Mouse (Mus musculus): ENCODE data around the gene Acsl1.

Gene Acsl1

GRCm38 (mm10) chr8:46504196-46504595 lies 33.4 kb downstream of the Acsl1 start:
- DNase-seq (ENCODE audit: low spot score in 2 of 2) = no peak

DNA sequence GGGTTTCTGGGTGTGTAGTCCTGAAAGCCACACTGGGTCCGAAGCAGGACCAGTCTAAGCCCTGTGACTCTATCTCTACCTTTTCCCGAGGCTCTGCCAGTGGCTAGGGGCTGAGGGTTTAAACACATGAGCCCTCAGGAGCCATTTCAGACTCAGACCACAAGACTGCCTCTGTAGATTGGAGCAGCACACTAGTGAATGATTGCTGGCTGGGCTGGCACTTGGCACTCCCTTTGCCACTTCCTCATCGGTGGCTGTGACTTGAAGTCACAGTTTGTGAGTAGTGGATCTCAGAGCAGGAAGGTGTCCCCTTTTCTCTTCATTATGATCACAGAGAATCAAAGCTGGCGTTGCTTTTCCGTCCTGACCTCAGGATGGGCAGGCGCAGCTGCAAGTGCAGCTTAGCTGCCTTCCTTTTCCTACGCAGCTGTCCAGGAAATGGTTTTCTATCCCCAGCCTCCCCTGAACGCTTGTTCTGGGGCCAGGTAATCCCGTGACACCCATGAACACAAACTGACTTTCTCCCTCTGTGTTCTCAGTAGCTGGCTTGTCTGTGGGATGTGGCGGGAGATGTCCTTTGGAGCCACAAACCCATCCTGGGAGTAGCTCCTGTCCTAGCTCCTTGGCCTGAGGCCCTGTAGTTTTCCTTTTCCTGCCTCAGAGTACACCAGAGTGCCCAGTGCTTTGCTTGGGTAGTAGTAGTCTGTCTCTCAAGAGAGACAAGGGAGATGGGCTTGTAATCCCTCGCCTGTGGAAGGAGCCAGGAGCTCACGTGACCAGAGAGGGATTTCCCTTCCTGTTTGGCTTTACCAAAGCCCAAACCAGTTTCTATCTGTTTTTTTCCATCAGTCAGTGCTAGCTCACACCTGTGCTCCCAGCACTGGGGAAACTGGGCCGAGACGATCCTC lies 37.9 kb downstream of the Acsl1 start:
- no peak for DNase-seq (ENCODE audit: low spot score in 2 of 2)

DNA sequence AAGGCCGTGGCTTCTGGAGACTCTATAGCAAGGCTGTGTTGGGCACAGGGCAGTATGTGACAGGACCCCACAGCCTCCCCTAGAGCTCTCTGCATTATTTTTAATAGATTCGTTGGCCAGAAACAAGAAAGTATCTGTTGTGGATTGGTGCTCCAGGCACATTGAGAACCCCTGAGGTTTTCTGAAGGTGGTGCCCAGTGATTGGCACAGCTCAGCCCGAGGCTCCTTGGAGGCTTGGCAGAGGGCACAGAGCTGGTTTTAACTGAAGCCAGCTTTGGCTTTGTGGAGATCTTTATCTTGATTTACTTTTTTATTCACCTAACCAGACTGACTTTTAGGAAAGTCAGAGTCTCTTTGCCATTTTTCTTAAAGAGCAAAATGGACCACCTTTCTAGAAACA lies 38.6 kb downstream of the Acsl1 start:
- no peak for DNase-seq (ENCODE audit: low spot score in 2 of 2)

DNA sequence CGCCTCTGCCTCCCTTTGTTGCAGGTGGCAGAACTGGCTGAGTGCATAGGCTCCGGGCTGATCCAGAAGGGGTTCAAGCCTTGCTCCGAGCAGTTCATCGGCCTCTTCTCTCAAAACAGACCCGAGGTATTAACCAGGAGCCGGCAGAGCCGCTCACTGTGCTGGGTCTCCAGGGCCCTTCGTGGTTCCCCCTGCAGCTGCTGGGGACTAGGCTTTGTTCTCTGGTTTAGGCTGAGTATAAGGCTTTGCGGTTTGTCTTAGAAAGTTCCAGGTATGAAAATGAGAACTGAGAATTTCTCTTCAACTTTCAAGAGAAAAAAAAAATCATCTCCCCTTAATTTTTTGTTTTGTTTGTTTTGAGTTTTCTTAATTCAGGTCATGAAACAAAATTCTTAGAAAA lies 40.5 kb downstream of the Acsl1 start:
- DNase-seq (ENCODE audit: low spot score in 2 of 2) = no peak

DNA sequence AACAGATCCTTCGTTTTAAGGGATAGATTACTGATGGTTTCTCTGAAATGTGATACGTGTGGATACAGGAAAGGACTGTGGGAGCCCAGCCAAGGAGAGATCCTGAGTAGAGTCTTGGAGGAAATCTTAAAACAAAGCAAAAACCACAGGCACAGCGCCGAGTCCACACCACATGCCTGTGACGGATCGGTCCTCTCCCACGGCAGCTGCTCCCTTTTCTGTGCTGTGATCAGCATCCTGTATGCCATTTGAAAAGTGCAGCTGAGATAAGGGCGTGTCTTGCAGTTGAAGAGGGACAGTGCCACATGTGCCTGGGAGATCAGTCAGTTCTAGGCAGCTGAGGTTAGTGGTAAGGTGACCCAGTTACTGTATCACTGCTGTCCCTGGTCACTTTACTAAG lies 41.7 kb downstream of the Acsl1 start:
- no peak for DNase-seq (ENCODE audit: low spot score in 2 of 2)

DNA sequence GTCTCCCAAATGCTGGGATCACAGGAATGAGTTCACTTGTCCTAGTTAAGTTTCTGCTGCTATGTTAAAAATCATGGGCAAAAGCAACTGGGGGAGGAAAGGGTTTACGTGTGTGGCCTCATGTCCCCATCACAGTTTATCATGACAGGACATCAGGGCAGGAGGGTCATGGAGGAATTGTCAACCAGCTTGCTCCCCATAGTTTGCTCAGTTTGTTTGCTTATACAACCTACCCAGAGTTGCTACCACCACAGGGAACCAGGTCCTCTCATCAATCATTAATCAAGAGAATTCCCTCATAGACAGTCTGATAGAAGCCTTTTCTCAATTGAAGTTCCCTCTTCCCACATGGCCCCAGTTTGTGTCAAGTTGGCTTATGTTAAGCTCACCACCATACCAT lies 43.2 kb downstream of the Acsl1 start:
- no peak for DNase-seq (ENCODE audit: low spot score in 2 of 2)

DNA sequence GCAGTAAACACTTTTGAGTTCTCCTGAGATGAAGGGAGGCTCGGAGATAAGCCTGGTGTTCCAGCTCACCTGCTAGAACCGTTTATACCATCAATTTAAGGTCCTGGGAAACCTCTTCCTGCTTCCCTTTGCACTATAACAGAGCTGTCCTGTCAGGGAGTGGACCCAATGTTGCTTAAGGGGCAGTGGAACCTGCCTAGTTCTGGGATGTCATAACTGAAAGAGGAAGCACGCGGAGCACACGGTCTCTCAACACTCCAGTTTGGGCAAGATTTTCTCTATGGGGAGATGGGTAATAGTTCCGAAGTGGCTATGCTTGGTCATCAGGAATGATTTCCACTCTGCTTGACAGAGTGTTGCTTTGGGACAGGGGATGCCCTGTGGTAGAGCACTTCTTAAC lies 49.8 kb downstream of the Acsl1 start:
- no peak for DNase-seq (ENCODE audit: low spot score in 2 of 2)

- no peak for DNase-seq (ENCODE audit: low spot score in 2 of 2)
These were observed 55.3 kb downstream of the Acsl1 start for GRCm38 (mm10) chr8:46526098-46526497.

- no peak for DNase-seq (ENCODE audit: low spot score in 2 of 2)
These were observed 56.0 kb downstream of the Acsl1 start for GRCm38 (mm10) chr8:46526821-46527220.

GRCm38 (mm10) chr8:46529508-46529907 lies 58.7 kb downstream of the Acsl1 start:
- no peak for DNase-seq (ENCODE audit: low spot score in 2 of 2)

- DNase-seq (ENCODE audit: low spot score in 2 of 2) = no peak
These were observed 59.7 kb downstream of the Acsl1 start for GRCm38 (mm10) chr8:46530541-46530940.

DNA sequence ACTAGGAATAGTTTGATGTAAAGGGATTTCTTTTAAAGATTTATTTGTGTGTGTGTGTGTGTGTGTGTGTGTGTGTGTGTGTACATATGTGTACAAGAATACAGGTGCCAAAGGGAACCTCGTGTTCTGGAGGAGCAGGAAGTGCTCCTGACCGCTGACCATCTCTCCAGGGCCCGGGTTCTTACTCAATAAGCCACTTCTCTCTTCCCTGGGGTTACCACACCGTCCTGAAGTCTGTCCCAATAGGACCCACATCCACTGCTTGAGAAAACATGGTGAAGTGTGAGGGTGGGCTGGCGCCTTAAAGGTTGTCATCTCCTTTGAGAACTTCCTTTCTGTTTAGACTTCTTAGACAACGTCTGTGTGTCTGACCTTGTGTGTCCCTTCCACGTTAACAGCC lies 63.1 kb downstream of the Acsl1 start:
- no peak for DNase-seq (ENCODE audit: low spot score in 2 of 2)

DNA sequence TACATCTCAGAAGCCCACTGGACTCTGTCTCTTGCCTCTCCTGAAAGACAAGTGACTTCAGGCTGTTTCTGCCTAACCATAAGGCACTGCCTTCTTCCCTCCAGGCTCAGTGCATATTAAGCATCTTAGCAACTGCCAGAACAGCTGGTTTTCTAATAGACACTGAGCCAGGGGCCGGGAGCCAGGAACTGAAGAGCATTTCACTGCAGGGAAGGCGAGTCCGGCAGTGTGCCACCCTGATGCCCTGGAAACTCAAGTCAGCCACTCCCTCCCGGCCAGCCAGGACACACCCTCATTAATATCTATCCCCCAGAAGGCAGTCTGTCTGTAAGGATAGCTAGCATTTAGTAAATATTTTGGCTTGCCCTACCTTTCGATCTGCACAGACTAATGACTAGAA lies 68.9 kb downstream of the Acsl1 start:
- DNase-seq (ENCODE audit: low spot score in 2 of 2) = no peak

DNA sequence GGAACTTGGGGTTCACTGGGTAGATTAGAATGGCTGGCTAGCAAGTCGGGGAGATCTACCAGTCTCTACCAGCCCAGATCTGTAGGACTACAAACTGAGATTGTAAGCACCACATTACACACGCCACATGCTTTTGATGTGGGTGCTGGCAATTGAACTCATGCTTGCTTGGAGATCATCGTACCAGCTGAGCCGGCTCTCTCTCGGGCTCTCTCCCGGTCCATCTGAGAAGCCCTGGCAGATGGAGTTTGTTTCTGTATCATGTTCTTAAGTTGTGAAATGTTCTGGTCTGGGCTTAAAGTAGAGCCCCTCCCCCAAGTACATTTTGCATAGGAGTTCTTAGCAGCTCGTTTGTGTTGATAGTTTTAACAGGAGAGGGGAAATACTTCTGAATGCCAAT lies 72.4 kb downstream of the Acsl1 start:
- DNase-seq (ENCODE audit: low spot score in 2 of 2) = no peak

DNA sequence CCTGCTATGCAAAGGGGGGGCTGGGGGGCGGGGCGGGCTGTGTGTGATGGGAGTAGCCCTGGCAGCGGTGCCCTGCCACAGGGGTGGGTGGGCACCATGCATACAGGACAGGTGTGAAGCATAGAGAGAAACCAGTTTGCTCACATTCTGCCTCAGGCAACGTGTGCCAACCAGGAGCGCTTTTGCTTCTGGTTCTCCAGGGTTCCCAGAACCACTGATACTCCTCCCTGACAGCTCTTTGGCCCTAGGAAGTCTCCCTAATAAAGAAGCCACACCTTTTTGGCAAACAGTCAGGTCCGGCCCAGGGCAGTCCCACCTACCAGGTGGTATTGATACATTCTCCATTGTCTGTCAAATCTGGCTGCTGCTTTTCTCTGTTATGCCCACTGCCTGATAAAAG lies 72.8 kb downstream of the Acsl1 start:
- DNase-seq (ENCODE audit: low spot score in 2 of 2) = no peak

GRCm38 (mm10) chr8:46545854-46546253 lies 75.0 kb downstream of the Acsl1 start:
- DNase-seq (ENCODE audit: low spot score in 2 of 2) = no peak

DNA sequence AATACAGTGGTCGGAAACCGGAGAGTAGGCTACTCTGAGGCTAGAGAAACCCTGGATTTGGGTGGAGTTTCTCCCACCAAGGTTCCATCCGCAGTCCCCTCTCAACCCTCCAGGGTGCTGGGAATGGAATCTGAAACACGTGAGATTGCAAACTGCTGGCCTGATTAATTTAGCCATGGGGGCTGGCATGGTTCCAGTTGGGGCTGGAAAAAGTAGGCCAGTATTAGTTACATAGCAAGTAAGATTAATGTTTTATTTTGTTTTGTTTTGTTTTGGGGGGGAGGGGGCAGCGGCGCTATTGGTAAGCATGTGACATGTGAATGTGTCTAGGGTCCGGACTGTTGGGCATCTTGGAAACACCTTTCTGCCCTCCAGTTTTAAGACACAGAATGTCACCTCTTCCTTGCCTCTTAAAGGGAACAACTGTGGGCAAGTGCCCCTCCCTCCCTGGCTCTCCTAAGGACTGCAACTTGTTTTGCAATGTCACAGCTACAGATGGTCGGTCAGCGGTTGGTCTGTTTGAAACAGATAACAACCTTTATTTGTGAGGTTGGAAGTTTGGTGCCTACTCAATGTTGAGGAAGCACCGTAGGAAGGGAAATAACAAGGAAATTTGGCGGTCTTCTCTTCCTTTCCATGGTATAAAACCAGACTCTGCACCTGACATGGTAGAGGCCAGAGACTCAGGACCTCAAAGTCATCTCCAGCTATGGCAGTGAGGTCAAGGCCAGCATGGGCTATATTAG lies 75.8 kb downstream of the Acsl1 start:
- no peak for DNase-seq (ENCODE audit: low spot score in 2 of 2)

- no peak for DNase-seq (ENCODE audit: low spot score in 2 of 2)
These were observed 76.4 kb downstream of the Acsl1 start for GRCm38 (mm10) chr8:46547245-46547644.

GRCm38 (mm10) chr8:46550058-46550457 lies 79.2 kb downstream of the Acsl1 start:
- DNase-seq (ENCODE audit: low spot score in 2 of 2) = no peak

DNA sequence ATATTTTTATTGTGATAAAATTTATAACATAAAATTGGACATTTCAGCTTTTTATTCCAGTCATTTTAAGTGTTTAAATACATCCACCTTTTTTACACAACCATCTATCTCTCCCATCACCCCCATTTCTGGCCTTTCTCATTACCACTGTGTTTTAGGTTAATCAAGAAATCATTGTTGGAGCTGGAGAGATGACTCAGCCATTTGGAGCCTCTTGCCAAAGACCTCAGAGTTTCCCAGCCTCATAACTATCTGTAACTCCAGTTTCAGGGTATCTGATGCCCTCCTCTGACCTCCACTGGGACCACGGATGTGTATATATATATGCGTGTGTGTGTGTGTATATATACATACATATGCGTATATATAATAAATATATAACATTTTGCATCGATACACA lies 80.2 kb downstream of the Acsl1 start:
- DNase-seq (ENCODE audit: low spot score in 2 of 2) = no peak

DNA sequence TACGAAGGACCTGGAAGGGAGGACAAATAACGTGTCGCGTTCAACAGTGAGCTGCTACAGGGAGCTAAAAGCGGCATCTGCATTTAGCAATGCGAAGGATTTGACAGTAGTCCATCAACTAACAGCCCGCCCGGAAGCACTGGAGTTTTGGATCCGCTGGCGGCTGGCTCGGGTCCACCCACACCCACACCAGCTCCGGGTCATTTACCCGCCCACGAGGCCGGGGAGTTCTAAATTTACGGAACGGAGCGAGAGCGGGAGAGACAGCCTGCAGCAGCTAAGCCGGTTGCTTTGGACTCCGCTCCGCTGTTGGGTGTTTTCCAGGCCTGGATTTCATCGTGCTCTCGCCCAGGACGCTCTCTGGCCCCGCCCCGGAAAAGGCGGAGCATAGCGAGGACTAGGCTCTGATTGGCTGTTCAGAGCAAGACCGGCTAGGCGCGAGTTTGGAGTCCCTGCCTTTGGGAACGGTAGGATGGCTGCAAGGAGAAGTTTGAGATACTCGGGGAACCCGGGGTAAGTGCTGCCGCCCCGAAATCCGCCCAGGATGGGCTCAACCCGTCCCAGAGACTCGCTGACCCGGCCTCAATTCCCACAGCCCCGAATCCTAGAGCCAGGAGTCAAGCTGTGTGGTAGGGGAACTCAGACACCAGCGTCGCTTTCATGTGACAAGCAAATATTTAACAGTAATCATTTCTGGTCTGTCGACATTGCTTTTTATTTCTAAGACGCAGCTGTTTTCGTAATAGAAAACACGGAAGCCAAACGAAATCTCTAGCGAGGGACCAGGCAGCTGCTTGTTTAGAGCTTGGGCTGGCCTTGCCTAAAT lies 81.0 kb downstream of the Acsl1 start, which contains the start of gene Cenpu:
Gene Cenpu, plus strand, starts transcription at position 414 of the 826 bp plus-strand sequence.
- DNase-seq (ENCODE audit: low spot score in 2 of 2) = peak; percentile 99 to 100

- DNase-seq (ENCODE audit: low spot score in 2 of 2) = no peak
These were observed 81.6 kb downstream of the Acsl1 start for GRCm38 (mm10) chr8:46552441-46552765.
